In genomic region chr14:31422395-31422794, GRCm38 (mm10) we compare ENCODE assay signal across 10 mouse cellular contexts. TPM values are rescaled to one million over a fixed set of nuclear protein-coding genes. Genes with fewer than 3 reads are reported as not detected.
DNase-seq lines count a peak whose midpoint lies in the region; ATAC-seq lines count a peak whose summit lies in the region.
"Had no signal": no experiment of that assay in that cellular context is flagged by ENCODE, and none has a peak within 500 bp of the region (broad histone marks: within the 10 kb centered on the region; RNA-seq: fewer than 3 reads in every experiment).

No protein-coding gene starts in this region.

- no peak overlapping the region for H3K4me2 ChIP-seq in heart, embryonic 13.5 days
- H3K4me2 ChIP-seq in limb, embryonic 15.5 days: no peak overlapping the region
- no peak overlapping the region for H3K4me2 ChIP-seq in embryonic facial prominence, embryonic 15.5 days (replicated peaks)

- H3K9me3 ChIP-seq in heart, embryonic 13.5 days: peaks cover 4% of the 10 kb centered on the region; the same call in 1 of the 2 replicates
- no peaks in the 10 kb centered on the region for H3K9me3 ChIP-seq in limb, embryonic 15.5 days
- no peaks in the 10 kb centered on the region for H3K9me3 ChIP-seq in limb, embryonic 10.5 days (replicated peaks)
- peaks cover 3% of the 10 kb centered on the region; the same call in 1 of the 2 replicates for H3K9me3 ChIP-seq in embryonic facial prominence, embryonic 15.5 days (replicated peaks)

- peaks cover 66% of the 10 kb centered on the region for H3K4me1 ChIP-seq in heart, embryonic 13.5 days
- peaks cover 3% of the 10 kb centered on the region; the same call in 1 of the 2 replicates for H3K4me1 ChIP-seq in limb, embryonic 15.5 days
- peaks cover 18% of the 10 kb centered on the region for H3K4me1 ChIP-seq in limb, embryonic 10.5 days
- H3K4me1 ChIP-seq in embryonic facial prominence, embryonic 15.5 days: 0 out of 2 replicates have a peak, but pooled peaks cover 11% of the 10 kb centered on the region

- peaks cover 19% of the 10 kb centered on the region for H3K36me3 ChIP-seq in heart, embryonic 13.5 days
- peaks cover 8% of the 10 kb centered on the region; the same call in 1 of the 2 replicates for H3K36me3 ChIP-seq in limb, embryonic 15.5 days
- H3K36me3 ChIP-seq in limb, embryonic 10.5 days: peaks cover 76% of the 10 kb centered on the region
- peaks cover 8% of the 10 kb centered on the region; the same call in 1 of the 2 replicates for H3K36me3 ChIP-seq in embryonic facial prominence, embryonic 15.5 days

- no peak overlapping the region for H3K4me3 ChIP-seq in heart, embryonic 13.5 days
- H3K4me3 ChIP-seq in limb, embryonic 15.5 days: no peak overlapping the region
- no peak overlapping the region for H3K4me3 ChIP-seq in limb, embryonic 10.5 days
- H3K4me3 ChIP-seq in embryonic facial prominence, embryonic 15.5 days (replicated peaks): no peak overlapping the region
- H3K4me3 ChIP-seq: myocyte had no signal

- WGBS in heart, embryonic 13.5 days: 85% methylated on average over 5 of the region's 5 CpGs
- 95% methylated on average over 5 of the region's 5 CpGs for WGBS in limb, embryonic 15.5 days
- 93% methylated on average over 5 of the region's 5 CpGs for WGBS in limb, embryonic 10.5 days
- WGBS in embryonic facial prominence, embryonic 15.5 days: 94% methylated on average over 5 of the region's 5 CpGs

- no peak overlapping the region for H3K9ac ChIP-seq in heart, embryonic 13.5 days
- no peak overlapping the region for H3K9ac ChIP-seq in limb, embryonic 15.5 days
- no peak overlapping the region for H3K9ac ChIP-seq in embryonic facial prominence, embryonic 15.5 days

- H3K27me3 ChIP-seq in heart, embryonic 13.5 days (replicated peaks): no peaks in the 10 kb centered on the region
- H3K27me3 ChIP-seq in limb, embryonic 15.5 days: no peaks in the 10 kb centered on the region
- no peaks in the 10 kb centered on the region for H3K27me3 ChIP-seq in limb, embryonic 10.5 days (ENCODE audit: low read depth, poor library complexity, severe bottlenecking)
- no peaks in the 10 kb centered on the region for H3K27me3 ChIP-seq in embryonic facial prominence, embryonic 15.5 days

- peak overlapping the region; percentile 82 for H3K27ac ChIP-seq in heart, embryonic 13.5 days (replicated peaks)
- peak overlapping the region; percentile 27; the same call in 1 of the 2 replicates for H3K27ac ChIP-seq in limb, embryonic 15.5 days
- H3K27ac ChIP-seq in limb, embryonic 10.5 days: no peak overlapping the region
- H3K27ac ChIP-seq in embryonic facial prominence, embryonic 15.5 days (replicated peaks): 0 out of 2 replicates have a peak overlapping the region, but pooled peaks have one; percentile 9
- H3K27ac ChIP-seq: hindbrain, postnatal 0 days had no signal

- ATAC-seq in heart, embryonic 13.5 days (ENCODE audit: extremely low read depth, insufficient number of reproducible peaks, low FRiP score, low TSS enrichment): no peak
- no peak for ATAC-seq in limb, embryonic 15.5 days (ENCODE audit: insufficient number of reproducible peaks, low FRiP score, low TSS enrichment, low read depth)
- no peak for ATAC-seq in embryonic facial prominence, embryonic 15.5 days (ENCODE audit: insufficient number of reproducible peaks, low FRiP score, low TSS enrichment, low read depth)
- peak; percentile 55; the same call in 1 of the 2 replicates for ATAC-seq in megakaryocyte progenitor cell, adult 5-6 weeks (replicated peaks; ENCODE audit: poor library complexity)
- ATAC-seq: hindbrain, postnatal 0 days had no signal

- DNase-seq in heart, adult 18-20 months: no peak
- DNase-seq in limb, embryonic 10.5 days (ENCODE audit: low spot score): no peak
- no peak for DNase-seq in embryo, embryonic 11 days
- DNase-seq in embryo, embryonic 9.5 days (ENCODE audit: extremely low spot score): no peak

RNA-seq across cellular contexts. Expression of gene Sh3bp5, which starts 13.5 kb away (rescaled TPM):
- 26.7 and 28.2 TPM in 2 replicates for polyA plus RNA-seq in heart, embryonic 13.5 days (2015; fragmentation: Nextera tagmentation; extraction: Ambion mirVana)
- total RNA-seq in heart, adult 18-20 months (2021): 10 to 100 TPM; 60.0 to 60.9 TPM
- 33.8 and 34.4 TPM in 2 replicates for polyA plus RNA-seq in limb, embryonic 15.5 days (2015; fragmentation: Nextera tagmentation; extraction: Ambion mirVana)
- 43.0 and 47.9 TPM in 2 replicates for polyA plus RNA-seq in limb, embryonic 10.5 days (2016; fragmentation: Nextera tagmentation; extraction: Ambion mirVana)
- 29.1 and 30.4 TPM in 2 replicates for polyA plus RNA-seq in embryonic facial prominence, embryonic 15.5 days (2015; fragmentation: Nextera tagmentation; extraction: Ambion mirVana)
- 4.5 and 6.2 TPM in 2 replicates for total RNA-seq in megakaryocyte progenitor cell, adult 5-6 weeks (2015)
- 3.6 and 5.2 TPM in 2 replicates for total RNA-seq in megakaryocyte progenitor cell, adult 5-6 weeks (2017)
